Mouse (Mus musculus) gastrocnemius, postnatal 14 days (tissue): ENCODE results near the gene Ptger1. TPM values are rescaled to one million over a fixed set of nuclear protein-coding genes. Genes with fewer than 3 reads are reported as not detected.

Experiments used
- DNase-seq: peaks from one replicate; pipeline ENCODE4 v3.0.0; 2021; ENCODE audit warnings: mixed read lengths
- intact Hi-C: fragments of 180-260 bp; cut with DNase I; formaldehyde crosslinking; loops from one replicate; pipeline ENCODE4 v1.15.1; 2025; ENCODE audit warnings: low total_unique reads
- long read RNA-seq, 2 experiments: library from polyadenylated mRNA; stranded (forward); transcript quantifications; one replicate each; pipeline ENCODE4 v2.0.0; 2021
- total RNA-seq, 2 experiments: library from RNA; stranded (reverse); gene quantifications; 2 replicates each; pipeline ENCODE4 v1.2.3; 2021

Ptger1 gene
- total RNA-seq = under 1 TPM; 0.13 to 0.49 TPM
- long read RNA-seq, experiment 1 = 0 reads
- long read RNA-seq, experiment 2 = 0 reads

- DNase-seq = peak; percentile 65
- intact Hi-C loops = loop anchor here (10.0 kb wide), 1 partner anchor 59 kb away; no protein-coding TSS in a partner anchor
Observed at GRCm38 (mm10) chr8:83665969-83666865, at the start of gene Ptger1. TSS of gene Ptger1 (plus strand) at chr8:83666678.

- DNase-seq = no peak
- intact Hi-C loops = no loop called here
Observed at GRCm38 (mm10) chr8:83617111-83617510, 49.4 kb upstream of the Ptger1 start.

GRCm38 (mm10) chr8:83618566-83618965 lies 47.9 kb upstream of the Ptger1 start:
- intact Hi-C loops = no loop called here
- DNase-seq = no peak

GRCm38 (mm10) chr8:83619568-83620285 lies 46.8 kb upstream of the Ptger1 start:
- intact Hi-C loops = no loop called here
- no peak for DNase-seq

- no peak for DNase-seq
- intact Hi-C loops = no loop called here
Observed at GRCm38 (mm10) chr8:83621691-83622388, 44.6 kb upstream of the Ptger1 start.

GRCm38 (mm10) chr8:83622389-83622989 lies 44.0 kb upstream of the Ptger1 start:
- intact Hi-C loops = no loop called here
- peak; percentile 87 for DNase-seq

- DNase-seq = no peak
- intact Hi-C loops = no loop called here
Observed at GRCm38 (mm10) chr8:83623549-83623948, 42.9 kb upstream of the Ptger1 start.

- DNase-seq = no peak
- intact Hi-C loops = no loop called here
Observed at GRCm38 (mm10) chr8:83624739-83625138, 41.7 kb upstream of the Ptger1 start.

GRCm38 (mm10) chr8:83625676-83626299 lies 40.7 kb upstream of the Ptger1 start:
- intact Hi-C loops = no loop called here
- DNase-seq = no peak

- intact Hi-C loops = no loop called here
- no peak for DNase-seq
Observed at GRCm38 (mm10) chr8:83632083-83632707, 34.3 kb upstream of the Ptger1 start.

GRCm38 (mm10) chr8:83638856-83639255 lies 27.6 kb upstream of the Ptger1 start:
- DNase-seq = no peak
- intact Hi-C loops = no loop called here

- DNase-seq = no peak
- intact Hi-C loops = no loop called here
Observed at GRCm38 (mm10) chr8:83639649-83640048, 26.8 kb upstream of the Ptger1 start.

GRCm38 (mm10) chr8:83647511-83647910 lies 19.0 kb upstream of the Ptger1 start:
- intact Hi-C loops = no loop called here
- no peak for DNase-seq

GRCm38 (mm10) chr8:83648031-83648430 lies 18.4 kb upstream of the Ptger1 start:
- intact Hi-C loops = no loop called here

GRCm38 (mm10) chr8:83649699-83650098 lies 16.8 kb upstream of the Ptger1 start:
- no peak for DNase-seq
- intact Hi-C loops = no loop called here

More at GRCm38 (mm10) chr8:83648031-83648430, 18.4 kb upstream of the Ptger1 start:
- no peak for DNase-seq

GRCm38 (mm10) chr8:83652030-83652743 lies 14.3 kb upstream of the Ptger1 start, which contains the start of gene Gipc1:
TSS of gene Gipc1 (plus strand) at chr8:83652677.
- DNase-seq = peak; percentile 97
- intact Hi-C loops = no loop called here

GRCm38 (mm10) chr8:83652744-83653661 lies 13.5 kb upstream of the Ptger1 start:
- intact Hi-C loops = no loop called here
- DNase-seq = no peak
